Mouse (Mus musculus): Measurements from ENCODE around the gene Dram1. TPM values are rescaled to one million over a fixed set of nuclear protein-coding genes. Genes with fewer than 3 reads are reported as not detected.

Gene Dram1
- total RNA-seq, 1 experiment: 3.3 TPM

GRCm38 (mm10) chr10:88420655-88421435 is 42.0 kb upstream of the Dram1 start:
- H3K9me3 ChIP-seq (ENCODE audit: control insufficient read depth, insufficient read depth, low read depth, low read length): no peaks in the 10 kb centered on the region
- in situ Hi-C loops (cut with MboI; ENCODE audit: low sequenced_read_pairs in 2 of 2, unreplicated experiment in 2 of 2): no loop called here
- H3K4me1 ChIP-seq (ENCODE audit: control insufficient read depth in 2 of 2, insufficient read depth in 2 of 2, low read length in 2 of 2, poor library complexity in 1 of 2): no peaks in the 10 kb centered on the region; a peak in 1 of 4 replicates
- H3K27ac ChIP-seq (ENCODE audit: insufficient read depth, low read depth, low read length, poor library complexity, severe bottlenecking): no peak overlapping the region
- no peak overlapping the region for H3K4me3 ChIP-seq (ENCODE audit: insufficient read depth in 1 of 2, low read depth in 1 of 2, low read length in 2 of 2, poor library complexity in 1 of 2, severe bottlenecking in 1 of 2)
- DNase-seq (ENCODE audit: low read depth, low spot score): no peak
- peaks cover 14% of the 10 kb centered on the region; the same call in 1 of the 2 replicates for H3K36me3 ChIP-seq (ENCODE audit: control insufficient read depth, insufficient read depth, low read length, poor library complexity, severe bottlenecking)
- TF ChIP-seq MAFK (IDR thresholded peaks at IDR 0.05; ENCODE audit: insufficient read depth, low read depth, low read length) (no peak), CHD2 (IDR thresholded peaks at IDR 0.05; ENCODE audit: low read depth, low read length) (no peak), ZC3H11A (IDR thresholded peaks at IDR 0.05; ENCODE audit: borderline replicate concordance, low read depth, low read length) (no peak), HCFC1 (IDR thresholded peaks at IDR 0.05; ENCODE audit: borderline replicate concordance, insufficient read depth, low read length) (no peak), ZNF384 (IDR thresholded peaks at IDR 0.05; ENCODE audit: low read depth, low read length) (no peak)
- H3K9ac ChIP-seq (ENCODE audit: insufficient read depth, low read depth, low read length, poor library complexity, severe bottlenecking): no peak overlapping the region

- H3K27ac ChIP-seq (ENCODE audit: insufficient read depth, low read depth, low read length, poor library complexity, severe bottlenecking): no peak overlapping the region
- peaks cover 16% of the 10 kb centered on the region; the same call in 1 of the 2 replicates for H3K36me3 ChIP-seq (ENCODE audit: control insufficient read depth, insufficient read depth, low read length, poor library complexity, severe bottlenecking)
- H3K4me1 ChIP-seq (ENCODE audit: control insufficient read depth in 2 of 2, insufficient read depth in 2 of 2, low read length in 2 of 2, poor library complexity in 1 of 2): no peaks in the 10 kb centered on the region; a peak in 1 of 4 replicates
- in situ Hi-C loops (cut with MboI; ENCODE audit: low sequenced_read_pairs in 2 of 2, unreplicated experiment in 2 of 2): no loop called here
- TF ChIP-seq MAFK (IDR thresholded peaks at IDR 0.05; ENCODE audit: insufficient read depth, low read depth, low read length): no peak
- H3K9me3 ChIP-seq (ENCODE audit: control insufficient read depth, insufficient read depth, low read depth, low read length): no peaks in the 10 kb centered on the region
- no peak overlapping the region for H3K9ac ChIP-seq (ENCODE audit: insufficient read depth, low read depth, low read length, poor library complexity, severe bottlenecking)
- no peak for DNase-seq (ENCODE audit: low read depth, low spot score)
- H3K4me3 ChIP-seq (ENCODE audit: insufficient read depth in 1 of 2, low read depth in 1 of 2, low read length in 2 of 2, poor library complexity in 1 of 2, severe bottlenecking in 1 of 2): no peak overlapping the region
These were observed 41.3 kb upstream of the Dram1 start for GRCm38 (mm10) chr10:88420141-88420541.

GRCm38 (mm10) chr10:88417686-88418085 is 38.8 kb upstream of the Dram1 start:
- DNase-seq (ENCODE audit: low read depth, low spot score): no peak
- TF ChIP-seq CHD2 (IDR thresholded peaks at IDR 0.05; ENCODE audit: low read depth, low read length): no peak
- no peak for TF ChIP-seq MAFK (IDR thresholded peaks at IDR 0.05; ENCODE audit: insufficient read depth, low read depth, low read length)
- TF ChIP-seq ZC3H11A (IDR thresholded peaks at IDR 0.05; ENCODE audit: borderline replicate concordance, low read depth, low read length): no peak
- no peak for TF ChIP-seq ZNF384 (IDR thresholded peaks at IDR 0.05; ENCODE audit: low read depth, low read length)
- TF ChIP-seq HCFC1 (IDR thresholded peaks at IDR 0.05; ENCODE audit: borderline replicate concordance, insufficient read depth, low read length): no peak
- Histone ChIP-seq H3K4me1 (ENCODE audit: control insufficient read depth in 2 of 2, insufficient read depth in 2 of 2, low read length in 2 of 2, poor library complexity in 1 of 2) (no peaks in the 10 kb centered on the region; a peak in 1 of 4 replicates), H3K9me3 (ENCODE audit: control insufficient read depth, insufficient read depth, low read depth, low read length) (no peaks in the 10 kb centered on the region), H3K4me3 (ENCODE audit: insufficient read depth in 1 of 2, low read depth in 1 of 2, low read length in 2 of 2, poor library complexity in 1 of 2, severe bottlenecking in 1 of 2) (no peak overlapping the region), H3K27ac (ENCODE audit: insufficient read depth, low read depth, low read length, poor library complexity, severe bottlenecking) (no peak overlapping the region), H3K9ac (ENCODE audit: insufficient read depth, low read depth, low read length, poor library complexity, severe bottlenecking) (no peak overlapping the region), H3K36me3 (ENCODE audit: control insufficient read depth, insufficient read depth, low read length, poor library complexity, severe bottlenecking) (peaks cover 17% of the 10 kb centered on the region; the same call in 1 of the 2 replicates)
- in situ Hi-C loops (cut with MboI; ENCODE audit: low sequenced_read_pairs in 2 of 2, unreplicated experiment in 2 of 2): no loop called here

GRCm38 (mm10) chr10:88412290-88412995 is 33.6 kb upstream of the Dram1 start:
- Histone ChIP-seq H3K4me1 (ENCODE audit: control insufficient read depth in 2 of 2, insufficient read depth in 2 of 2, low read length in 2 of 2, poor library complexity in 1 of 2) (no peaks in the 10 kb centered on the region; a peak in 1 of 4 replicates), H3K36me3 (ENCODE audit: control insufficient read depth, insufficient read depth, low read length, poor library complexity, severe bottlenecking) (peaks cover 5% of the 10 kb centered on the region; the same call in 1 of the 2 replicates), H3K9ac (ENCODE audit: insufficient read depth, low read depth, low read length, poor library complexity, severe bottlenecking) (no peak overlapping the region), H3K9me3 (ENCODE audit: control insufficient read depth, insufficient read depth, low read depth, low read length) (no peaks in the 10 kb centered on the region), H3K4me3 (ENCODE audit: insufficient read depth in 1 of 2, low read depth in 1 of 2, low read length in 2 of 2, poor library complexity in 1 of 2, severe bottlenecking in 1 of 2) (no peak overlapping the region), H3K27ac (ENCODE audit: insufficient read depth, low read depth, low read length, poor library complexity, severe bottlenecking) (no peak overlapping the region)
- in situ Hi-C loops (cut with MboI; ENCODE audit: low sequenced_read_pairs in 2 of 2, unreplicated experiment in 2 of 2): no loop called here
- no peak for DNase-seq (ENCODE audit: low read depth, low spot score)
- no peak for TF ChIP-seq MAFK (IDR thresholded peaks at IDR 0.05; ENCODE audit: insufficient read depth, low read depth, low read length)
- TF ChIP-seq HCFC1 (IDR thresholded peaks at IDR 0.05; ENCODE audit: borderline replicate concordance, insufficient read depth, low read length): no peak
- TF ChIP-seq CHD2 (IDR thresholded peaks at IDR 0.05; ENCODE audit: low read depth, low read length): no peak
- TF ChIP-seq ZNF384 (IDR thresholded peaks at IDR 0.05; ENCODE audit: low read depth, low read length): no peak
- TF ChIP-seq ZC3H11A (IDR thresholded peaks at IDR 0.05; ENCODE audit: borderline replicate concordance, low read depth, low read length): no peak

All from ES-E14 (cell line).